Mouse (Mus musculus) hindbrain, embryonic 15.5 days (tissue): ENCODE data around the gene Srl. TPM values are rescaled to one million over a fixed set of nuclear protein-coding genes. Genes with fewer than 3 reads are reported as not detected.
"Not testable (repeated sequence)": the region's sequence is repeated elsewhere in the genome, so short reads cannot be mapped to it uniquely, and the experiment has no call there.

Experiments used
- ATAC-seq: fragments of 200-750 bp; cut with Nextera tagmentation; 2 replicates; pipeline ENCODE4 v1.8.0; 2017; ENCODE audit warnings: low read depth, moderate number of reproducible peaks, moderate TSS enrichment; ENCODE audit not compliant: low FRiP score
- H3K27ac ChIP-seq: fragments of 300-500 bp; sonication (generic); replicated peaks from 2 replicates; pipeline ENCODE4 v1.5.1; 2015; ENCODE audit warnings: mild to moderate bottlenecking, inconsistent platforms
- H3K27me3 ChIP-seq: fragments of 300-500 bp; sonication (generic); 2 replicates; pipeline ENCODE4 v1.6.1; 2015; ENCODE audit warnings: control low read depth, inconsistent platforms
- H3K36me3 ChIP-seq: fragments of 300-500 bp; sonication (generic); 2 replicates; pipeline ENCODE4 v1.6.1; 2015; ENCODE audit warnings: control low read depth, inconsistent platforms
- H3K4me1 ChIP-seq: fragments of 300-500 bp; sonication (generic); replicated peaks from 2 replicates; pipeline ENCODE4 v1.6.1; 2015; ENCODE audit warnings: control low read depth, inconsistent platforms
- H3K4me2 ChIP-seq: fragments of 300-500 bp; sonication (generic); 2 replicates; pipeline ENCODE4 v1.6.1; 2015; ENCODE audit warnings: moderate library complexity, mild to moderate bottlenecking, inconsistent platforms
- H3K4me3 ChIP-seq: fragments of 300-500 bp; sonication (generic); 2 replicates; pipeline ENCODE4 v1.5.1; 2015; ENCODE audit warnings: mild to moderate bottlenecking, inconsistent platforms
- H3K9ac ChIP-seq: fragments of 300-500 bp; sonication (generic); 2 replicates; pipeline ENCODE4 v1.6.1; 2015; ENCODE audit warnings: inconsistent platforms
- H3K9me3 ChIP-seq: fragments of 300-500 bp; sonication (generic); 2 replicates; pipeline ENCODE4 v1.6.1; 2016; ENCODE audit warnings: control low read depth, inconsistent platforms
- WGBS: fragments of 180-500 bp; shearing (Covaris S2); methylation state at CpG from one replicate; pipeline ENCODE4 v1.1.7; 2015; 5-methylcytosine and 5-hydroxymethylcytosine counted together
- polyA plus RNA-seq: library from polyadenylated mRNA; unstranded; fragments of >200 nt; fragmentation: Nextera tagmentation; extraction: Ambion mirVana; gene quantifications from 2 replicates; pipeline ENCODE4 v1.2.1, GENCODE M21; 2015

Gene Srl
- polyA plus RNA-seq, 1 experiment from 2014 or later, result 22.9 TPM

GRCm38 (mm10) chr16:4477591-4478215 is 63.9 kb downstream of the Srl start:
- H3K4me2 ChIP-seq, result no peak overlapping the region

GRCm38 (mm10) chr16:4474882-4475803 is 66.5 kb downstream of the Srl start:
- H3K27ac ChIP-seq, result peak overlapping the region; percentile 63
- ATAC-seq, result peak; percentile 93
- 17% methylated on average over 42 of the region's 42 CpGs for WGBS

More at GRCm38 (mm10) chr16:4477591-4478215, 63.9 kb downstream of the Srl start:
- WGBS, result 86% methylated on average over 10 of the region's 10 CpGs
- Histone ChIP-seq H3K27ac (no peak overlapping the region), H3K27me3 (no peaks in the 10 kb centered on the region), H3K9ac (no peak overlapping the region), H3K9me3 (no peaks in the 10 kb centered on the region), H3K4me3 (no peak overlapping the region), H3K4me1 (0 out of 2 replicates have a peak, but pooled peaks cover 6% of the 10 kb centered on the region), H3K36me3 (no peaks in the 10 kb centered on the region)
- ATAC-seq, result no peak

GRCm38 (mm10) chr16:4474040-4474881 is 67.4 kb downstream of the Srl start:
- WGBS, result 71% methylated on average over 10 of the region's 10 CpGs
- ATAC-seq, result peak; percentile 10; the same call in 1 of the 2 replicates
- H3K27ac ChIP-seq, result peak overlapping the region; percentile 63
- H3K4me3 ChIP-seq, result peak overlapping the region; percentile 54
- not testable (repeated sequence) for H3K27me3 ChIP-seq, H3K4me1 ChIP-seq, H3K36me3 ChIP-seq, H3K9me3 ChIP-seq
- H3K9ac ChIP-seq, result peak overlapping the region; percentile 55
- H3K4me2 ChIP-seq, result peak overlapping the region; percentile 76

More at GRCm38 (mm10) chr16:4474882-4475803, 66.5 kb downstream of the Srl start:
- Histone ChIP-seq H3K9ac (peak overlapping the region; percentile 55), H3K4me3 (peak overlapping the region; percentile 54), H3K9me3 (no peaks in the 10 kb centered on the region), H3K36me3 (no peaks in the 10 kb centered on the region), H3K4me1 (0 out of 2 replicates have a peak, but pooled peaks cover 6% of the 10 kb centered on the region), H3K4me2 (peak overlapping the region; percentile 76), H3K27me3 (no peaks in the 10 kb centered on the region)

GRCm38 (mm10) chr16:4473231-4473630 is 68.4 kb downstream of the Srl start:
- no peak overlapping the region for H3K4me3 ChIP-seq
- no peaks in the 10 kb centered on the region for H3K27me3 ChIP-seq
- 61% methylated on average over 5 of the region's 5 CpGs for WGBS

GRCm38 (mm10) chr16:4472687-4473086 is 68.9 kb downstream of the Srl start:
- Histone ChIP-seq H3K27ac (no peak overlapping the region), H3K4me2 (no peak overlapping the region), H3K4me1 (0 out of 2 replicates have a peak, but pooled peaks cover 6% of the 10 kb centered on the region), H3K4me3 (no peak overlapping the region), H3K27me3 (no peaks in the 10 kb centered on the region), H3K36me3 (no peaks in the 10 kb centered on the region), H3K9me3 (no peaks in the 10 kb centered on the region), H3K9ac (no peak overlapping the region)
- 57% methylated on average over 3 of the region's 3 CpGs for WGBS
- ATAC-seq, result no peak

More at GRCm38 (mm10) chr16:4473231-4473630, 68.4 kb downstream of the Srl start:
- ATAC-seq, result no peak
- Histone ChIP-seq H3K9me3 (no peaks in the 10 kb centered on the region), H3K4me1 (0 out of 2 replicates have a peak, but pooled peaks cover 6% of the 10 kb centered on the region), H3K27ac (no peak overlapping the region), H3K9ac (no peak overlapping the region), H3K4me2 (no peak overlapping the region), H3K36me3 (no peaks in the 10 kb centered on the region)

GRCm38 (mm10) chr16:4469599-4470352 is 71.8 kb downstream of the Srl start:
- Histone ChIP-seq H3K9ac (no peak overlapping the region), H3K4me1 (0 out of 2 replicates have a peak, but pooled peaks cover 5% of the 10 kb centered on the region), H3K9me3 (no peaks in the 10 kb centered on the region), H3K36me3 (no peaks in the 10 kb centered on the region), H3K27ac (no peak overlapping the region), H3K27me3 (no peaks in the 10 kb centered on the region), H3K4me3 (no peak overlapping the region), H3K4me2 (no peak overlapping the region)
- 75% methylated on average over 10 of the region's 10 CpGs for WGBS
- ATAC-seq, result no peak

GRCm38 (mm10) chr16:4464529-4465089 is 77.0 kb downstream of the Srl start:
- no peaks in the 10 kb centered on the region for H3K36me3 ChIP-seq
- H3K4me2 ChIP-seq, result no peak overlapping the region
- WGBS, result 73% methylated on average over 9 of the region's 9 CpGs
- H3K27me3 ChIP-seq, result no peaks in the 10 kb centered on the region
- H3K9ac ChIP-seq, result no peak overlapping the region
- ATAC-seq, result no peak
- H3K4me1 ChIP-seq, result no peaks in the 10 kb centered on the region
- no peak overlapping the region for H3K4me3 ChIP-seq
- H3K27ac ChIP-seq, result no peak overlapping the region
- H3K9me3 ChIP-seq, result no peaks in the 10 kb centered on the region

- H3K9ac ChIP-seq, result no peak overlapping the region
- H3K4me3 ChIP-seq, result no peak overlapping the region
- WGBS, result 84% methylated on average over 3 of the region's 3 CpGs
- H3K27me3 ChIP-seq, result no peaks in the 10 kb centered on the region
- H3K4me1 ChIP-seq, result no peaks in the 10 kb centered on the region
- no peaks in the 10 kb centered on the region for H3K36me3 ChIP-seq
- no peak for ATAC-seq
- H3K4me2 ChIP-seq, result no peak overlapping the region
- H3K27ac ChIP-seq, result no peak overlapping the region
- no peaks in the 10 kb centered on the region for H3K9me3 ChIP-seq
Measured at GRCm38 (mm10) chr16:4457927-4458326, 83.7 kb downstream of the Srl start.

GRCm38 (mm10) chr16:4456391-4456790 is 85.2 kb downstream of the Srl start:
- Histone ChIP-seq H3K36me3 (no peaks in the 10 kb centered on the region), H3K9ac (no peak overlapping the region), H3K4me1 (no peaks in the 10 kb centered on the region), H3K4me3 (no peak overlapping the region), H3K27me3 (no peaks in the 10 kb centered on the region), H3K4me2 (no peak overlapping the region), H3K9me3 (no peaks in the 10 kb centered on the region), H3K27ac (no peak overlapping the region)
- WGBS, result 89% methylated on average over 5 of the region's 5 CpGs
- no peak for ATAC-seq

GRCm38 (mm10) chr16:4455693-4456092 is 85.9 kb downstream of the Srl start:
- Histone ChIP-seq H3K36me3 (no peaks in the 10 kb centered on the region), H3K4me1 (no peaks in the 10 kb centered on the region), H3K4me2 (no peak overlapping the region), H3K27ac (no peak overlapping the region), H3K9ac (no peak overlapping the region), H3K4me3 (no peak overlapping the region), H3K9me3 (no peaks in the 10 kb centered on the region), H3K27me3 (no peaks in the 10 kb centered on the region)
- no peak for ATAC-seq
- 83% methylated on average over 4 of the region's 4 CpGs for WGBS

GRCm38 (mm10) chr16:4454563-4454962 is 87.1 kb downstream of the Srl start:
- 91% methylated on average over 7 of the region's 7 CpGs for WGBS
- Histone ChIP-seq H3K9me3 (no peaks in the 10 kb centered on the region), H3K27ac (no peak overlapping the region), H3K9ac (no peak overlapping the region), H3K27me3 (no peaks in the 10 kb centered on the region), H3K4me3 (no peak overlapping the region), H3K4me1 (no peaks in the 10 kb centered on the region), H3K36me3 (no peaks in the 10 kb centered on the region), H3K4me2 (no peak overlapping the region)
- ATAC-seq, result no peak
